Mouse (Mus musculus) olfactory bulb, adult 2 months (tissue): ENCODE results near the gene Btbd11.

Source experiments
- CTCF ChIP-seq: fragments of 200-500 bp; IDR thresholded peaks from 2 replicates; pipeline ENCODE4 v1.5.1; 2012; ENCODE audit warnings: low read depth, mild to moderate bottlenecking, low read length, moderate library complexity; ENCODE audit not compliant: insufficient read depth
- POLR2A ChIP-seq: fragments of 200-500 bp; IDR thresholded peaks from 2 replicates; pipeline ENCODE4 v1.6.1; 2012; ENCODE audit warnings: mild to moderate bottlenecking, low read depth, low read length, moderate library complexity; ENCODE audit not compliant: insufficient read depth

DNA sequence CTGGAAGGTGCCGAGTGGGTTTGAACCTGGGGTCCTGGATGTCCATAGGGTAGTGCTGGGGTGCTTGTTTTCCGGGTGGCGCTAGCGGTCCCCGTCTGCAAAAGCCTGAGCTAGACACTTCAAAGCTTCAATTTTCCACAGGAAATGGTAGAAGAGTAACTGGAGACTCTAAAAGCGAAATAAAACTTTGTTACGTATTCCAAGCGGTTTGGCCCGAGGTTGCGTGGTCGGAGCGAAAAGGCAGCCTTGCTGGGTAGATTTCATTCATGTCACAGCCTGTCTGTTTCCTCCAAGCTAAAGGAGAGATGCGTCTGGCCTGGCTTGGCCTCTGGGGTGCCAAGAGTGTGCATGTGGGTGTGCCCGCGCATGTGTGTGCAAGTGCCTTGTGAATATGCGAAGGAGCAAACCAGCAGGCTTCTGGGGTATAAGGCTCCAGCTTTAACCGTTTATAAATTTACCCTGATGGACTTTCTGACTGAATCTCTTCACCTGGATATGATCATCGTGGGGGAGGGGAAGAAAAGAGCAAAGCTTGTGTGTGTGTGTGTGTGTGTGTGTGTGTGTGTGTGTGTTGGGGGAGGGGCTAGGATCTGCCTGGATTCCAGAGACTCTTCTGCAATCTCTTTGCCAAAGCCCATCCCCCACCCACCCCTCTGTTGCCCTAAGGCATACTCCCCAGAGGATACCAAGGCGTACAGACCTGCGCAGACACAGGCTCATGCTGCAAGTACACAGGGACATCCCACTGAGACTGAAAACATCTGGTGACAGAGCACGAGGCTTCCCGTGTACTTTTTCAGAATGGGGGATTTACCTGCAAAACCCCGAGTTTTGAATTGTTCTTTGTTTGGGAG is 2.9 kb downstream of the Btbd11 start:
- TF ChIP-seq POLR2A = no peak
- TF ChIP-seq CTCF = no peak
